Mouse (Mus musculus) kidney, adult 18-20 months (tissue): ENCODE data around the gene Col28a1.

Experiments
- DNase-seq: peaks from one replicate; pipeline ENCODE4 v3.0.0; 2021

Gene Col28a1

DNA sequence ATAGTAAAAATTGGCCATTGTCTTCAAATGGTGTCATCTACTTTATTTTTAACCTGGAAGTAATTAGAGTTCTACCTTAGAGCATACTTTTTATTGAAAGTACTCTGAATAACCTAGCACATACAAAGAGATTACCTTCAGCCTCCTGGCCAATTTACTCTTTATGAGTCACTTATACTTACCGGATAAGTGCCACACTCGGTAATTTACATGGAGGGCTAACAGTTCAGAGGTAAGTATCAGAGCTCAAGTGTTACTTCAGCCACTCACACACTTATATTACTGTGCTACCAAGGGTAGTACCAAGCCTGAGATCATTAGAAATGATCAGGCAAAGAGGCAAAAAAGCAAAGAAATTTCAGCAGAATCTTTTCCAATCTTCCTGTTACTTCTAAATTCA lies 73.8 kb downstream of the Col28a1 start:
- DNase-seq = no peak

DNA sequence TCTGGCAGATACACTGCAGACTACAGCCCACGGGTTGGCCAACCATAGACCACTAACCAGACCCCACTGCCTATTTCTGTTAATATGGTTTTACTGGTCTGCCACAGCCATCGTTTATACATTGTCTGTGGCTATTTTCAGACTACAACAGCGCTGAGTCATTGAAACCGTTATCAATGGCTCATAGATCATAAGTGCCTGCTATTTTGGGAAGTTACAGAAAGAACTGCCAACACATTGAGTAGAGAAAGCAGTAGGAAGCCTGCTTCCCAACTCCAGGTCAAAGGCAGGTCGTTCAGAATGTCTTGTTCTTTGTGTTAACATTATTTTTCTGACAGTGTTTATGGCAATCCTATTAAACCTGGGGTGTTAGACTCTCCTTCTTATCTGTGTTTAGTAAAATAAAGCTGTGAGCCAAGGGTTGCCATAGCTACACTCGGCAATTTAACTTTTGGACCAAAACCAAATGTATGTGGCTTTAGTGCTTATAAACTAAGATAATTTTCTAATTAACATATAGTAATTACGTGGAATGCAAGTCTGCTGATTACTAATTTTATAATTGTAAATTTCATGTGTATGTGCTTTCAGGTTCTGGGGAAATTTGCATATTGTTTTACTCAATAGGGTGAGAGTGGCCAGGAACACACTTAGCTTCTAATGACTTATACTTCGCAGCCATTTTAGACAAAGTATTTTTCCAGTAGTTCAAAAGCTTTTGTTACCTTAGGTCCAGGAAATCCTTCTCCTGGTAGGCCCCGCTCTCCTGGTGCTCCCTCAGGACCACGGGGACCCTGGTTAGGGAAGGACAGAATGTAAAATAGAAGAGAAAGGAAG lies 86.3 kb downstream of the Col28a1 start:
- no peak for DNase-seq

DNA sequence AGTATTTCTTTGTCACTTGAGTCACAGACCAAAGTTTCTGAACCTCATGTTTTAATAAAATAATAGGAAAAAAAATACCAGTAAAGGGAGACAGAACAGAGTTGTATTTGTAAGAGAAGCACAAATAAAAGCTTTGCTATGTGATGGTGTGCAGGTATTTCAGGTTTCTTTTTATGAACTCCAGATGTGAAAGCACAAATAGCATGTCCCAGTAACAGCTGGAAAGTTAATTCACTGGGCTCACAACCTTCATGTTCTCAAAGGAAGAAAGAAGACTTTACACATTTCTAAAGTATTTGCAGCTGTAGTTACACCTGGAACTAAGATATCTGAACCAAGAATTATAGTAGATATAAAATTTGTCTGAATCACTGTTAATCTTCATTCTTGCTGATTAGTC lies 91.2 kb downstream of the Col28a1 start:
- DNase-seq = no peak

DNA sequence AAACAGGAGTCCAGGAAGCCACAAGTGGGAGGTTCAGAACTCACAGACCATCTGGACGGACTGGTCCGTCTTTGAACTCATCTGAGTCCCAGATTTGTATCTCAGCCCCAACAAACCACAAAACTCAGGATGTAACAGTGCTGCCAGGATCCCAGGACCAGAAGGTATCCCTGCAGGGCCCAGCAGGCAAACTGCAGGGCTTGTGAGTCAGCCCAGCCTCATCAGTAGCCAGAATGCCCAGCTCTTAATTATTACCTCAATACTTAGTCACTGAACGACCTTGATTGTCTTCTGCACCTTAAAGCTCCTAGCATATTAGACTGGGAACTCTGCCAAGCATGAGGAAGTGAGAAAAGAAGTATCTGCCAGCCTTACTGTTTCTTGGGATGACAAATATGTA lies 96.6 kb downstream of the Col28a1 start:
- DNase-seq = no peak

DNA sequence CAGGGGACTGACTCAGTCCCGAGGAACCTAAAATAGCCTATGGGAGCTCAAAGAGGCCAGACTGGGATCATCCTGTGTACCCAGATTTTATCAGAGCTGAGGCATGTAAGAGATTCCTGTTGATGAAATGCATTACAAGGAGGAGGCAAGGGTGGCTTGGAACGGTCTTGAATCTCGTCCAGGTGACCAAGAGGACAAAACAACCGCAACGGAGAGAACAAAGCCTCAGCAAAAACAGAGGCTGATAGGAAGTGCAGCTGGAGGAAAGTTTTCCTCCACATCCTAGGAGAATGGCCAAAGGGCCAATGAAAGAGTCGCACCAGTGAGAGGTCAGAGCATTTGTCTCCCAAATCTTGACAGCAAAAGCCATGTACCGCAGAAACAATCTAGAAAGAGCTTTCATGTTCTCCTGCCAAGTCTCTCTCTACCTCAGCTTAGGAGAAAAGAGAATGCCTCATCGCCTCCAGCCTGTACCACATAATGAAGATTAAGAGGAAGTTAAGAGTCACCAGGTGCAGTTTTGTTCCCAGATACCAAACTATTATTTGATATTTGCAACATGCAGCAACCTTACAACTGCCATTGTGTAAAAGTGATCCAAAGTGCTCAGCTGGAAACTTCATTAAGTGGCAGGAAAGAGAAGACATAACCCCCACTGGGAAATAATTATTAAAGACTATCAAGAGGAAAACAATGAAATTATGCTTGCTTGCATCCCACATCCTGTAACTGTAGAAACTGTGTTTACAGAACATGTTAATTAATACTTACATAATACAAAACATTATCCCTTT lies 98.1 kb downstream of the Col28a1 start:
- DNase-seq = no peak

DNA sequence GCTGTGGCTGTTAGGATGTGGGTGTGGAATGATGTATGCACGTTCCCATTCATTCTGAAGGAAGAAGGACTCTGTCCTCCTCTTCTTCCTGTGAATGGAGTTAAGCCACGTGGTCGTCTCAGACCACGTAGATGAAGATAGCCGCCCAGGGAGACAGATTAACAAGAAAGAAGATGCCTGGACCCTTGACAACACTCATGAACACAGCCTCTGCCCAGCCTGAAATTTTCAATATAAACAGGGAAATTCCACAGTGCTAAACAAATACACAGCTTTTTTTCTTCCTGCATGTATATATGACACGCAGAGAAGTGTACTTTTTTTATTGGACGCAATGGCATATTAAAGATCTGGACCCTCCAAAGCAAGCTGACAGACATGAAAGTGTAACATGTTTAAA lies 98.9 kb downstream of the Col28a1 start:
- no peak for DNase-seq

DNA sequence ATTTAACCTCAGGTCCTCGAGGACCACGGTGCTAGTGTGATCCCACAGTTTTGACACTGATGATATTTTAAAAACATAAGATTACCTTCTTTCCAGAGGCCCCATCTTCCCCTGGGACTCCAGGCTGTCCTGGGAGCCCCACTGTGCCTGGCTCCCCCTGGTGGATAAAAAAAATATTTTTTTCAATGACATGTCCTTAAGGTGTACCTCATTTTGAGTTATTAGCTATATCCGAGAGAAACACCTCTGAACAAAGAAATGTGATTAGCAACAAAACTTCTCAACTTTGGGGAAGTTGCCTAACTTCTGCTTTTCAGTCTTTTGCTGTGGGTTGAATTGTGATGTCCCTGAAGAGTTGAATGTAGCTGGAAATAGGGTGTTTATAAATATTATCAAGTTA lies 105.6 kb downstream of the Col28a1 start:
- no peak for DNase-seq

DNA sequence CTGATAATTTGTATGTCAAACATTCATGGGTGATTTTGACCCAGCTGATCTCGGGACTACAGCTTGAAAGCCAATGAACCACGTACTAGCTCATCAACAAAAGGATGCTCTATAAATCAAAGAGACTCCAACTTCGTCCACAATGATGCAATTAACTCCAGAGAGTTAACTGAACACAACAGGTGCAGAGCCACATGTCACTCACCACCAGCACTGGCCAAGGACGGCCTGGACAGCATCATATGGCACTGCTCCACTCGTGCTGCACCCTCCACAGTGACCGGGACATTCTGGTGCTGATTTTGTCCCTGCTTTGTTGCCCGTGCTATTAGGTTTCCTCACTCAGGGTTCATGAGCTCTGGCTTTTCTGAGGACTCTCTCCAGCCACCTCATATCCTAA lies 107.6 kb downstream of the Col28a1 start:
- no peak for DNase-seq

DNA sequence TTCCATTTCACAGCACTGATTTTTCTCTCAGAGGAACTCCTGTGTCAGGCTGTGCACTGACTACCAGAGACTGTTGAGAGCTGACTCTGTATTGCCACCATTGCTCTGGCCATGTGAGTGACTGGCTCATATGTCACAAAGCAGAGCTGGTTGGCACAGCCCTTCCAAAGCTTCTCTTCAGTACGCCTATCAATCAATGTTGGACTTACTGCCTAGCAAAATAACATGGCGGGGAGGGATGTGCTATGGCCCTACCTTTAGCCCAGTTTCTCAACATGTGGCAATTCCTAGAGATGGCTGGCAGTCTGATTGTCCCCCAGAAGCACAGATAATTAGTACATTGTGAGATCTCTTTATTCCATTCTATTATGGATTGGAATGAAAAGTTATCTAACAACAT lies 109.2 kb downstream of the Col28a1 start:
- DNase-seq = no peak

DNA sequence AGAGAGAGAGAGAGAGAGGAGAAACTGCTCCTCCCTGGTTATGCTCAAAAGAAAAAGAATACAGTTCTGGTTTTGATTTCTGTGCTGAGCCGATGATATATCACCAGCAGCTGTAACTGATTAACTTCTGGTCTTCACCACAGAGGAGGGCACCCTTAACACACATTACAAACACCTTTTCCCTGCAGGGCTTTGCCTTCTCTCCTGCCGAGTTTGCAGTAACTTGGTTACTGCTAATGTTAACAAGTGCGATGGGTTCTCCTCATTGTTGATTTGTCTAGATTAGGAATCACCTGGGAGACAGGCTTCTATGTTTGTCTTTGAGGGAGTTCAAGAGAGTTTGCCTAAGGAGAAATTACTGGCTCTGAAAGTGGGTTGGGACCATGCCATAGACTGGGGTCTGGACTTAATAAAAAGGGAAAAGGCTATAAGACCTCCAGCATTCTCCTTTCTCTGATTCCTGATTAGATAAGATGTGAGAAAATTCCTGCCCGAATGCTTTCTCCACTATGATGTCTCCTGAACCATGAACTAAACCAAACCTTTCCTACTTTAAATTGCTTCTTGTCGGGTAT lies 114.8 kb downstream of the Col28a1 start:
- no peak for DNase-seq

DNA sequence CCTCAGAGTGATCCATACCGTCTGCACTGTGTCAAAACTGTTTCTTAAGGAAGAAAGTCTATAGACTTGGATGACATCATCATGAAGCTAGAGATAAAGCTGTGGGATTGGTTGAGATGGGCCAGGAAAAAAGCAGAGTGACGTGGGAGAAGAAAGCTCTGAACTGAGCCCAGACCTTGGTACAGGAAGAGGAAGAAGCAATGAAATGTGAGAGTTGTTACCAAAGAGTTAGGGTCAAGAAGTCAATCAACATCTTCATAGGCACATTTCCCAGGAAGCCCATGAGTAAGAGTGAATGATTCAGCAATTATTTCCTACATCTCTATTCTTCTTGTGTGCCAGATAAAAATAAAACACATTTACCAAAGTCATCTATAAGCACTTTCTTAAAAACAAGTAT lies 117.5 kb downstream of the Col28a1 start:
- no peak for DNase-seq

DNA sequence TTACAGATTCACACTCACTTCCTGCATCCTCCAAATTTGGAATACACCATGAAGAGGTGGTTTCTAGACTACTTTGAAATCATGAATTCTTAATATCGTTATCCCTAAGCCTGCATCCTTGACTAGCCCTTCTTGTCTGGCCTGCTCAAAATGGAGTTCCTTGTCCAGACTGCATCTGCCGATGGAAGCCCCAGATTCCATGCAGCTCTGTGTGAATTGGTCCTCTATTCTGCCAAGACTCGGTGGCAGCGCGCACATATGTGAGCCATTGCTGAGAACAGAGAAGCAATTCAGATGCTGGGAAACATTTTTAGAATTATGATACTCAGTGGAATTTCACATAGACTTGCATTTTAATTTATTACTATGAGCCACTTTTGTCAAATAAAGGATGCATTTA lies 123.4 kb downstream of the Col28a1 start:
- DNase-seq = no peak

DNA sequence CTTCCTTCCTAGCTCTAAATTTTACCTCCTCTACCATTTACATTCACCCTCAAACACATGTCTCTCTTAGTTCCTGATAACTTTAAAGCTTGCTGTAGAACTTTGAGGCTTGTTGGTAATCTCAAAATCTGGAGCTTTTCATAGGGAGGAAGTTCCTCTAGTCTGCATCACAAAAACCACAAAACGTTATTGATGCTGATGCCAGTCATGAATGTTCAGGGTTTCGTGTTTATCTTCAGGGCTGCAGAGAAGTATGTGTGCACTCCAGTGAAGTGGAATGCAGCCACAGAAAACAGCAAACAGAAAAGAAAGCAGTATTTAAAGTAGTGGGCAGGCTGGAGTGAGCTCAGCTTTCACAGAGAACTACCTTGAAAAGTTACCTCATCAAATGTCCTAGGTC lies 124.0 kb downstream of the Col28a1 start:
- no peak for DNase-seq

DNA sequence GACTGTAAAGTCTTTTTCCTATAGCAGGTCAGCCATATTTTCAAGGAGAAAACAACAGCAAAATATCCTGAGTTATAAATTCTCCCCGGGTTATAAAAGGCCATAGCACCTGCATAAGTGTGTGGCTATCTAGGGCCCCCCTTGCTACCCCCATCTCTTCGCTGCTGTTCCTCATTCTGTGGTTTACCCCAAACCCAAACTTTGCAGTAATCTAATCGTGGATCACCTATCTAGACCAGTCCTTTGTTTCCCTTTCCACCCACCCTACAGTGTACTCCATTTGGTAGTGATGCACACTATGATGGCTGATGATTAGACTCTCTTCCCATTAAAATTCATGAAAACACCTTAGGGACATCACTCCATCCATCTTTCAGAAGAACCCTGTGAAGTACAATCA lies 125.3 kb downstream of the Col28a1 start:
- DNase-seq = no peak

DNA sequence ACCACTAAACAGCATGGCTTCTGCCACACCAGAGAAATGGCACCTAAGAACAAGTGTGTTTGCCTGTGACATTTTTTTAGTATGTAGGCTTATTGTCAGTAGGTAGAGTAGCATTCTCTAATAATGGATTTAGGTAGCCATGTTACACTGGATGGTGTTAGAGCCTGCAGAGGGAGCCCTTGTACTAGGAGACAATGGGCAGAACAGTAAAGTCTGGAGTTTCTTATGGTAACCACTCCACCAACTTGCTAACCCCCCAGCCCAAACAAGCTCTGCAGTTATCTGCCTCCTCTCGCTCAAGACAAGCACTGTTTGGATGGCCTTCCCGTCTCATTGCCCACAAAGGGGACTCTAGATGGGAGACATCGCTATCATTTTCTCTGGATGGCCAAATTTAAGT lies 126.2 kb downstream of the Col28a1 start:
- peak; percentile 40 for DNase-seq

DNA sequence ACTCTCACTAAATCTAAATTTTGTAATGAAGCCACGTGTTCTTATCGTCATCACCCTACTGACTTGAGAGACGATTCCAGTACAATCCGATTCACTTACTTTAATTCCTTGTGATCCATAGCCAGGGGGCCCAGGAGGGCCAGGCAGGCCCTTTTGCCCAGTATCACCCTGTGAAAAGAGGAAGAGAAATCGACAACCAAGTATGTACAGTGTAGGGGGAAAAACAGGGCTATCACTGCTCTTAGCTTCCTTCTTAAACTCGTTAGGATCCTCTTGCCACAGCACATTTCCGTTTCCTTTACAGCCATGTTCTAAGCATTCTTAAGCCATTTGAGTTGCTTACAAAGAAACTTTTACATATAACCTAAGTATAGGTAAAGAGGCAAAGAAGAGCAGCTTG lies 133.2 kb downstream of the Col28a1 start:
- no peak for DNase-seq

DNA sequence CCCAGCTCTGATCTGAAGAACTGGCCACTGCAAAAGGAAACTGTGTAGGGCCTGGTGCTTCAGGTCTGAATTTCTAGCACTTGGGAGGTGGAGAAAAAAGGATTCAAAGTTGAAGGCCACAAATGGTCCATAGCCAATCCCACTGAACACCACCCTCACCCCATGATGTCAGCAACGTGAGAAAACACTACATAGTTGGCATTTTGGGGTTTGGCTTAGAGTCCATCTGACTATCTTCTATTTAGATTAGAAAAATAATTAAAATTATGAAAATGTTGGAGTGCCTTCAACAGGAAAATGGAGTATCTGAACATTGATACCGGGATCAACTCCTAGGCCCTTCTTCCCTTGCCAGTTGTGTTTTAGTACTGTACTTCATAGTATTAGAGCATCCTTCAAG lies 144.2 kb downstream of the Col28a1 start:
- DNase-seq = no peak

DNA sequence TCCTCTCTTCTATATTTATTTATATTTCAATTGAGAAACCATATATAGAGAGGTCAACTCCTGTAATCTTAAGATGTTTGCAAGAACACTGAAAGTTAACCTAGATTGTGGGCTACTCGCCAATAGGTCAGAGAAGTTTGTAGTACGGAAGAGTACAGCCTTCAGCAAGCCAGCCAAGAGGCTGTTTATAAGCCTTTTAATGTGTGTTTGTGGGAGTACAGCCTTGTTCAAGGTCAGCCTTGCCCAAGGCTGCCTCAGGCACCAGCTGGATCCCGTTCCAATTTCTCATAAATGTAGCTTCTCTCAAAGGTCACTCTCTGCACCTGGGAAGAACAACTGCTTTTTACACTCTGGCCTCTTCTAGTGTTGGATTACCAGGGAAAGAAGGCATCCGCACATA lies 146.0 kb downstream of the Col28a1 start:
- DNase-seq = peak; percentile 21

DNA sequence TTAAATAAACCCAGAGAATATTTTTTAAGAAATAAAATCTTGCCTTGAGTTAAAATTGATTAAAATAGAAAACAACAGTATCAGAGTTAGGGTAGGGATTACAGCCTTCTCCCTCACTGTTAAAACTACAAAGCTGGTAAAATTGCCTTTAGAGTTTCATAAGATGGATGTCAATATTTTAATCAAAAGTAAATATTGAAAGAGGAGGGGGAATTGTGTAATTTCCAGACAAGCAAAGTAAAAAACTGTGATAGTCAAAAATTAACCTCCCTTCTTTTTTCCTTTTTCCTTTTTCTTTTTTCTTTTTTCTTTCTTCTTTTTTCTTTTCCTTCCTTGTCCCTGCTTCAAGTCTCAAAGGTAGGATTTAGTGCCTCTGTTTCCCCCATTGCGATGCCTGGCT lies 146.6 kb downstream of the Col28a1 start:
- no peak for DNase-seq

DNA sequence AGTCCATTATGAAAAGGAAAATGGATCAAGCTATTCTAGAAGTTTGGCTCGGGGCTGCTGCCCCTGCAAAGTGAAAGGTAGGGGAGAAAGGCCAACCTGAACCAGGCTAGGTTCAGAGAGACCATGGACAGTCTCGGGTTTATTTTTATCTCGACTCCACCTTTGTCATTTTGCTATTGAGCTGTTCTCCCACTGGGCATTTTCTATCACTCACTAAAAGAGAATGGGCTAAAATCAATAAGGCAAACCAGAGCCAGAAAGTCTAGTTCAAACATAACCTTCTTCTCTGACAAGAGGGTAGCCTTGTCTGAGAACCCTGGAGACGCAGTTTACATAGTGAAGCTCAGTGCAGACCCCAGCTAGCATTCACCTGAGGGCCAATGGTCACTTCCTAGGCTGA lies 163.7 kb downstream of the Col28a1 start:
- no peak for DNase-seq

DNA sequence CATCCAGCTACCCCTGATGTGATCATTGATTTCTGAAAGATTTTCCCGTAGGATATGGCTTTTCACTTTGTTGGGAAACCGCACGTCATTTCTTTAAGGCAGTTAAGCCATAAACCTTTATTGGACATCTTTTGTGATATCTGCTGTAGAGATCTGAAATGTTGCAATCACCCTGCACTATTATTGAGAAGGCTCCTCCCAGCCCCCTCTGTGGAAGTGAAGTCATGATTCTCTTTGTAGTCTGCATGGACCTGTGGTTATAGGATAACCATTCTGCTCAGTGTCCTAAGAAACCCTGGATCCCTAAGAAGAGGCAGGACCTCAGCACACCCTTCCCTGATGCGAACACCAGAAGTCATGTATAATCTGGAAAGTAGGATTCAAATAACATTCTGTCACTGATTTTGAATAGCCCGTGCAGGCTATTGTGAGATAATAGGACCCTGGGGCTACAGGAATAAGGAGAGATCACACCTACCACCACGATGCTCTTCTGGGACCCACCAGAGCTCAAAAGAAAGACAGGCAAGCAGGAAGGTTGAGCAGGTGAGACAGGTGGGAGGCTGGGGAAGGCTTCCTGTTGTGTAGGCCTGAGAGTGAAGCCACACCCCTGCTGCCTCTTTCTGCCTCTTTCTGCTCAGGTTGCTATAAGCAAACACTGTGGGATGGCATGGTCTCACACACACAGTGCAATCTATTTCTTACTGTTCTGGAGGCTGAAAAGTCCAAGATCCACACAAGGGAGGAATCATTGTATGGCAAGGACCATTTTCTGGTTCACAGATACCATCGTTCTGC lies 166.9 kb downstream of the Col28a1 start:
- DNase-seq = no peak

DNA sequence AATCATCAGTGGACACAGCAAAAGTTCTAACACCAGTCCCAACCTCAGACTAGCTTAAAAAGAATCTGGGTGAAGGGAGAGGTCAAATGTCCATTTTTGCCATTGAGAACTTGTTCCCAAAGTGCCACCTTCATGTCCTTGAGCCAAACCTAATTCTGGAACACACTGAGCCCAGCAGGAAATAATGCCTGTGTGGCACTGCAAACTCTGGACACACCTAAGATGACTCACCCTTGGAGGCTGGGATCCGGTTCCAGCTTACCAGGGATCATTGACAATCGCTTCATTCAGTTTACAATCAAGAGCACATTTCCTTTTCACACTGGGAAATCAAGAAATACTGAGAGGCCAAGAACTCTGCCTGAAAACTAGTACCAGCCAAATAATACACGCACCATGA lies 168.9 kb downstream of the Col28a1 start:
- DNase-seq = no peak

DNA sequence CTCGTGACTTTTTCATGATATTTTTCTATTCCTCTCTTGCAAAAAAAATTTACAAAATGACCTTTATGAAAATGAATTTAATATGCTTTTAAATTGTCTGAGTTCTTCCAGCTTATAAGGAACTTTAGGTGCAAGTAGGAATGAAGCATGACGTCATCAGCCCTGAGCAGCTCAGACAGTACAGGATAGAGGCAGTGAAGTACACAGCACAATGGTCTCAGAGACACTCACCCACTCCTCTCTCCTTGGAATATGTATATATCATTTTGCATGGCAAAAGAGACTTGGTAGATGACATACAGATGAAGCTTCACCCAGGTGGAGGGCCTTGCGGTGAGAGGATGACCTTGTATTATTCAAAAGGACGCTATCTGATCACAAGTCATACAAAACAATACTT lies 197.7 kb downstream of the Col28a1 start:
- no peak for DNase-seq
